Mouse (Mus musculus) lung, adult 2 months (tissue): ENCODE data around the gene Dusp21.

Experiments
- CTCF ChIP-seq: fragments of 200-500 bp; IDR thresholded peaks from 2 replicates; pipeline ENCODE4 v1.5.1; 2011; ENCODE audit warnings: mild to moderate bottlenecking, low read length, control low read depth; ENCODE audit not compliant: insufficient read depth
- POLR2A ChIP-seq: fragments of 200-500 bp; IDR thresholded peaks from 2 replicates; pipeline ENCODE4 v1.6.1; 2011; ENCODE audit warnings: low read depth, mild to moderate bottlenecking, control low read depth, low read length, borderline replicate concordance; ENCODE audit errors: extremely low read depth

- no peak for TF ChIP-seq CTCF
- TF ChIP-seq POLR2A: no peak
Observed at GRCm38 (mm10) chrX:18177803-18178202, 32.1 kb downstream of the Dusp21 start.
